Mouse (Mus musculus) kidney, adult 8-10 months (tissue): ENCODE measurements around the gene Padi6.

ENCODE experiments used
- DNase-seq, 2 experiments: peaks; one replicate each; pipeline ENCODE4 v3.0.0; 2022

Gene Padi6

GRCm38 (mm10) chr4:140742543-140742942 is at the start of gene Padi6:
Gene Padi6 (minus strand): TSS chr4:140742643.
- DNase-seq, result no peak

- DNase-seq, result no peak
These were observed 48.6 kb upstream of the Padi6 start for GRCm38 (mm10) chr4:140791071-140791470.

- no peak for DNase-seq
These were observed 47.5 kb upstream of the Padi6 start for GRCm38 (mm10) chr4:140789983-140790382.

GRCm38 (mm10) chr4:140788983-140789382 is 46.5 kb upstream of the Padi6 start:
- peak; percentile 47 to 82 for DNase-seq

GRCm38 (mm10) chr4:140788264-140788663 is 45.8 kb upstream of the Padi6 start:
- no peak for DNase-seq

- peak in 1 of 2 experiments; percentile 31 for DNase-seq
These were observed 45.0 kb upstream of the Padi6 start for GRCm38 (mm10) chr4:140787414-140787813.

GRCm38 (mm10) chr4:140785217-140785616 is 42.8 kb upstream of the Padi6 start:
- no peak for DNase-seq

- no peak for DNase-seq
These were observed 42.0 kb upstream of the Padi6 start for GRCm38 (mm10) chr4:140784292-140784945.

- DNase-seq, result no peak
These were observed 40.4 kb upstream of the Padi6 start for GRCm38 (mm10) chr4:140782821-140783220.

GRCm38 (mm10) chr4:140780507-140780906 is 38.1 kb upstream of the Padi6 start:
- DNase-seq, result no peak

GRCm38 (mm10) chr4:140779803-140780397 is 37.5 kb upstream of the Padi6 start:
- DNase-seq, result no peak

GRCm38 (mm10) chr4:140776623-140777022 is 34.2 kb upstream of the Padi6 start:
- no peak for DNase-seq

- DNase-seq, result no peak
These were observed 33.4 kb upstream of the Padi6 start for GRCm38 (mm10) chr4:140775876-140776275.

GRCm38 (mm10) chr4:140774893-140775292 is 32.5 kb upstream of the Padi6 start:
- no peak for DNase-seq

- no peak for DNase-seq
These were observed 31.8 kb upstream of the Padi6 start, which contains the start of gene Padi4 for GRCm38 (mm10) chr4:140774025-140774800. Gene Padi4 (minus strand): TSS chr4:140774236.

- DNase-seq, result no peak
These were observed 28.6 kb upstream of the Padi6 start for GRCm38 (mm10) chr4:140771091-140771490.

- DNase-seq, result peak; percentile 13 to 21
These were observed 28.0 kb upstream of the Padi6 start for GRCm38 (mm10) chr4:140770433-140770832.

GRCm38 (mm10) chr4:140768973-140769372 is 26.5 kb upstream of the Padi6 start:
- DNase-seq, result no peak

GRCm38 (mm10) chr4:140765936-140766335 is 23.5 kb upstream of the Padi6 start:
- DNase-seq, result no peak

- DNase-seq, result peak; percentile 22 to 59
These were observed 20.7 kb upstream of the Padi6 start for GRCm38 (mm10) chr4:140763158-140763557.

- DNase-seq, result no peak
These were observed 19.2 kb upstream of the Padi6 start for GRCm38 (mm10) chr4:140761601-140762000.

GRCm38 (mm10) chr4:140755811-140756210 is 13.4 kb upstream of the Padi6 start:
- DNase-seq, result no peak

- no peak for DNase-seq
These were observed 10.9 kb upstream of the Padi6 start for GRCm38 (mm10) chr4:140753366-140753765.

- peak; percentile 43 to 52 for DNase-seq
These were observed 7.9 kb upstream of the Padi6 start for GRCm38 (mm10) chr4:140750328-140750727.
